Mouse (Mus musculus) kidney, postnatal 25 days (tissue): ENCODE results near the gene Nap1l3.

Experiments
- DNase-seq, 2 experiments: peaks; one replicate each; pipeline ENCODE4 v3.0.0; 2021; ENCODE audit warnings: mixed read lengths in 2 of 2

The Nap1l3 gene

DNA sequence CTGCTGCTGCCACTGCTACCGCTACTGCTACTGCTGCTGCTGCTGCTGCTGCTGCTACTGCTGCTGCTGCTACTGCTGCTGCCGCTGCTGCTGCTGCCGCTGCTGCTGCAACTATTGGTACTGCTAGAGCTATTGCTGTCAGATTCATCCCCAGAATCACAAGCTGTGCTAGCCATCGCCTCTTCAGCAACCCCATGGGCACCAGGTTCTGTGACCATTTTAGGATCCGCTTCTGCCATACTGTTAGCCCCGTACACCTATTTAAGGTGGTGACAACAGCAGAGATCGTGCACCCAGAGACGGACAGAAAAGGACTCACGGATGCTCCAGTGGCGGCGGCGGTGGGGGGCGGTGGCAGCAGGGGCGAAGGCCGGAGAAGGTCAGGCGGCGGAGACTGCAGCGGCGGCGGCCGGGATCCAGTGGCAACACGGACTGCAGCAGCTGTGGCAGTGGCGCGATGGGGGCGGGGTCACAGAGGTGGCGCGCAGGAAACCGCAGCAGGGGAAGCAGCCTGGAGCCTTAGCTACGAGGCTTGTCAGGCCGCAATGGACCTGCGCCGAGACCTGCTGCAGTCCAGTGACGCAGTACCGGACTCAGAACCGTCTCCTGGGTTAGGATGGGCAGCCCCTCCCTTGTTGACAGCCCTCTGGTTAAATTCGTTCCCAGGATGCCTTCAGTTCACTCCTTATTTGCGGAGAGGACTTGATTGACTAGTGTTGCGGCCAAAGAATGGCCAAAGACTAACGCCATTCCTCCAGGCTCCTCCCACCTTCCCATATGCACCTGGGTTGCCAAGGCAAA is at the start of gene Nap1l3:
Nap1l3 (minus strand) TSS at position 621 of the 801 bp plus-strand sequence.
- DNase-seq: peak; percentile 67 to 84

DNA sequence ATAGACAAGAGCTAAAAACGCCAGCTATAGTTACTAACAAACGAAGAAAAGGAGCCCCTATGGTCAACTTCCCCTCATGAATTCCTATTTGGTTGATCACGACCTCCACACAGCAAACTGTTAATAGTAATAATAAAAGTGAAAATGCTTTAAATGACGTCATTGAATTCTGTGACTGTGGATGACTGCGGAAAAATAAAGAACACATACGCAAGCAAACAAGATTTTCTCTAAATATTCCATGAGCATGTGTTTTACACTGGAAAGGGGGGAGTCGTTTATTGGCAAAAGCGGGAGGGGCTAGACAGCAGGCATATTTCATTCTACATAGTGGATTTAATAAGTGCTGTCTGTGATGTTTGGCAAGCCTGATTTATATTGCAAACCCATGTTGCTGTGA is 451 bp upstream of the Nap1l3 start:
- no peak for DNase-seq
